Mouse (Mus musculus) WW6 (cell line): Measurements from ENCODE around the gene Ehd2.

Source experiments
- DNase-seq: peaks from one replicate; pipeline ENCODE4 v3.0.0-alpha.2; 2013; ENCODE audit warnings: low read depth, low spot score

Ehd2 gene

DNA sequence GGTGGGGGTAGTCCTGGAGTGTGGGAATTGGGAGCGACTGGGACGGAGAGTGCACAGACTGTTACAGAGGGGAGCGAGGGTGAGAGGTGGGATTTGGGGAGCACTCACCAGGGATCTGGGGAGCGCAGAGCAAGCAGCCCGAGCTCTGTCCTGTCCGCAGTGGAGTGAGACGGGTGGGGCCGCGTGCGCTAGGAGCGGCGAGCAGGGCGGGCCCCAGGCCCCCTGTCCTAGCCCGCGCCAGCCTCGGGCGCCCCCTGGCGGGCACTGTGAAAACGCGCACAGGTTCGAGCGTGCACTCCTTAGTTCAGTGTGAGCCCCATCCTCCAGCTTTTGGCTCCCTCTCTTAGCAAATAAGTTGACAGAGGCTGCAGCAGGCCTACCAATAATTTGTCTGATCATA lies at the start of gene Ehd2:
Gene Ehd2, minus strand, starts transcription at position 256 of the 400 bp plus-strand sequence.
- no peak for DNase-seq

DNA sequence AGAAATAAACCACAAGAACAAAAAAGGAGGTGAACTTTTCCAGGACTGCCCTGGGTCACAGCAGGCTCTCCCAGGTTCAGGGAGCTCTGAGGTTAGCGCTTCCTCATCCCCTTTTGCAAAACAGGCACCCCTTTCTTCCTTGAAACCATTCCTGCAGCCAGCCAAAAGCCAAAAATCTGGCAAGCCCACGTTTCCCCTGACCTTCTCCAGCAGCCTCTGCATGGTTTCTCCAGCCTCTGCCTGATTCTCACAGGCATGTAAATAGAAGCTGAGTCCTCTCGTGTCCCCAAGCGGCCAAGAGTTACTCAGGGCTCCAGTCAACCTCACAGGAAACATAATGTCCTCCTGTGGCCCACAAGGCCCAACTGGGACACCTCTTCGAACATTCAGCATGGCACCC lies 48.0 kb upstream of the Ehd2 start:
- DNase-seq = no peak

DNA sequence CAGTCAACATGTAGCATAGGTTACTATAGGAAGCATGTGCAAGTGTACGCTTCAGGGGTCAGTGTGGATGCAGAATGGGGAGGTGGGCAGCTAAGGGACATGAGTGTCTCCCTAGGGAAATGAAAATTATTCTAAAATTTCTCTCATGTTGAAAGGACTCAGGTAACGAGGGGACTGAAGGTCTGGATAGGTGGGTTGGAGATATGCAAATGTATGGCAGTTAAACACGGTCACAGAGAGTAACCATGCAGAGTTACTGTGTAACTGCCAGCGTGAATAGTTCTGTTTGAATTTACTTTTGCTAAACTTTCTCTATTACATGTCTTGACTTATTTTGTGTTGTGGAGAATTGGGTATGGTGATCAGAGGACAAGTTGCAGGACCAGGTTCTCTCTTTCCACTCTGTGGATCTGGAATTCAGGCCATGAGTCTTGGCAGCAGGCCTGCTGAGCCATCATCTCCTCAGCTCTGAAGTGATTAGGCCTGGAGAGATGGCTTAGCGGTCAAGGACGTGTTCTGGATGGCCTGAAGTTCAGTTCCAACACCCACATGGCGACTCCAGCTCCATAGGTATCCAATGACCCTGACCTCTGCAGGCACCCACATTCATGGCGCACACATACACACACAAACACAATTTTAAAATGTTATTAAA lies 47.3 kb upstream of the Ehd2 start:
- no peak for DNase-seq

DNA sequence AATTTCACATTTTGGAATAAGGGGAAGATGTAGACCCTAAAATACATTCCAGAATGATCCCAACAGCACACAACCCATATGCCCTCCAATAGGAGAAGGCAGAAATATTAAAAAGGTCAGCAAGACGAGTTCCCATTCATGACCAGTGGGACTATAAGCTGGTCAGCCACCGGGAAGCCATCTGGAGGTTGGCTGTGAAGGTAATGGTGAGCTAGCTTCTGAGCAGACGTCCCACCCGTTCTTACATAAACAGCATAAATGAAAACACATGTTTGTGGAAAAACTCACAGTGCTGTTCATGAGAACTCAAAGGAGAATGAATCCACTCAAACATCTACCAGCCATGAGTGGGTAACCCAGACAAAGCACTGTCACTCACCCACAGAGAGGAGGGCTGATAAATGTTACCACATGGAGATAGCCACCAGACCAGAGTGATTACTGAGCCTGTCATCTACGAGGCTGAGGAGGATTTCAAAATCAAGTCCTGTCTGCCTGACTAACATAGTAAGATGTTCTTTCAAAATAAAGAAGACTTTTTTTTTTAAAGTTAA lies 46.4 kb upstream of the Ehd2 start:
- no peak for DNase-seq

DNA sequence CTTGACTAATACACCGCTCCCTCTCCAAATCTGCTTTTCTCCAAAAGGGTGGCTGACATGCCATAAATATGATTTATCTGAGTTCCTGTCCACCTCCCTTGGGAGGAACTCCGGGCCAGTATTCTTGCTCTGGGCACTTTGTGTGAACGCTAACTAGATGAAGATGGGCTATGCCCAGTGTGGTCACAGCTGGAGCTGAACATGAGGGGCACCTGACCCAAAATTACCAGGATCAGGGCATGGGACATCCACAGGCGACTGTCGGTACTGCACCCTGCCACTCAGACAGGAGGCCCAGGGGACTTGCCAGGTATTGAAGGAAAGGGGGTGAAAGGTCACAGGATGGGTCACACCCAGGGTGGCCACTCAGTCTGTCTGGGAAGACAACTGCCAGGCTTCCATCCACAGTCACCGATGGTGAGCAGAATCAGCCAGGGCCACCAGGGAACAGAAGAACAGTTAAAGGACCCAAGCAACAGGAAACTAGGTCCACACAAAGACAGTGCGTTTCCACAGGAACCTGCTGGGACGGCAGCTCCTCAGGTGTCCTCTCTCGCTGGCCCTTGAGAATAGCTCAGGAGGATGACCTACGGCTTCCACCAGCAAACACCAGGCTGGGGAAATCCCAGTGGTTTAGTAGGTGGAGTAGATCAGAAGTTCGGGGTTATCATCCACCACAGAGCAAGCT lies 45.4 kb upstream of the Ehd2 start:
- no peak for DNase-seq

DNA sequence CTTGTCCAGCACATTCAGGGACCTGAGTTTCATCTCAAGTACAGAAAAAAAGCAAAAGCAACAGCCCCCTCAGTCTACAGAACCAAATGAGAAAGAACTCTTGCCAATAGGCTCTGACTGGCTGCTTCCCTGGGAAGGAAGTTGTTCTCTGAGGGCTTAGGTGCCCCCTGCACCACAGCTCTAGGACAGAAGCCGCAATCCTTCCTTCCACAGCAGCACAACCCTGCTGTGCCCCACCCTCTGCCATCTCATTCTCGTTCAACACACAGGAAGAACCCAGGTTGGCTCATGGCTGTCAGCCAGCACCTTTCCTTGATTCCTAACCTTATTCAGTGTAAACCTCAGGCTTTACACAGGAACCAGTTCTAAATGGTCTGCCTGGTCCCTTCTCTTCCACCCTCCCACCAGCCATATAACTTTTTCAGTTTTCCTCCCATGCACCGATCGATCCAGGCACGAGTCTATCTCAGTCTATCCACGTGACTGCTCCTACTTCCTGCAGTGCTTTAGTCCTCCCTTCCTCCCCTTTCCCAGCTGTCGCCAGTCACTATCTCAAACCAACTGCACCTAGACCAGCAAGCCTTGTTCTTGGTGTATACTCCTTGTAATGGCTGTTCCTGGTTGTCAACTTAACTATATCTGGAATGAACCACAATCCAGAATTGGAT lies 44.2 kb upstream of the Ehd2 start:
- DNase-seq = no peak

DNA sequence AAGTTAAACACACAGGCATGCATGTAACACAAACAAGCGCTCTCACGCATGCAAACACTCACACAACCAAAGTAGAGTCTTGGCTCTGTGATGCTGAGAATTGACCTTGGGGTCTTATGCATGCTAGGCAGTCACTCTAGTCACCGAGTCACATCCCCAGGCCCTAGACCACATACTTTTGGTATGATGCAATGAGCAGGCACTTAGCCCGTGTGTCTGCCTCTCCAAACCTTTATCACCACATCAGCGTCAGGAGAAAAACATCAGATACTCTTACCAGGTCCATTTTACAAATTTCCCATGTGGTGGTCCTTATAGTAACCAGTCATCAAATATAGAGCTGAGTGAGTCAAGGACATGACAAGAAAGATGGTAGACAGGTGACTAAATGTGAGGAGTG lies 43.3 kb upstream of the Ehd2 start:
- no peak for DNase-seq

DNA sequence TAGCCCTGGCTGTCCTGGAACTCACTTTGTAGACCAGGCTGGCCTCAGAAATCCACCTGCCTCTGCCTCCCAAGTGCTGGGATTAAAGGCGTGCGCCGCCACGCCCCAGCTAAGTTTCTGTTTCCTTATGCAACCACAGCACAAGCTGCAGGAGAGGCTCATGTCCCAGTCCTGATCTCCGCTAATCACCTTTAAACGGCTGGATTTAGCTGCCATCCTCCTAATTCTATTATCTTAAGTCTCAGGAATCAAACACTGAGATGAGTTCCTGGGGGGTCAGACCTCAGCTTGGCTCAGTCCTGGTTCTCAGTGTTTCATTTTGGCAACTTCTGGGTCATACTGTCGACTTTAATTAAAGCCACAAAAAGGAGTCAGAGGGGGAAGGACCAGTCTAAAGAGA lies 42.3 kb upstream of the Ehd2 start:
- DNase-seq = no peak

DNA sequence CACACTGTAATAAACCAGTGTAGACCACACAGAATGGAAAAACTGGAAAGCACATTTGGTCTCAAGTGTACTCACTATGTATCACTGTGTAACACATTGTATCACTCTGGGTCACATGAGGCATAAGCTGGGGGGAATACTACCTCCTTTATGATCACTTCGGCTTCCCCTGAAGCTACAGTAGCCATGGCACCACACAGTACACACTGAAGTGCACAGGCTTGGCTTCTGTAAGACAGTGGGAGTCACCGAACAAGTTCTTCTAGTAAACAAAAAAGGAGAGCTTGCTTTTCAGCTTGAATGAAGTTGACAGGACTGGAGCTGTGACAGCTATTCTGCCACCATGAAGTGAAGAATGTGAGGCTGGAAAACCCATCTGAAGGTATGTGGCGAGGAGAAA lies 37.7 kb upstream of the Ehd2 start:
- no peak for DNase-seq

DNA sequence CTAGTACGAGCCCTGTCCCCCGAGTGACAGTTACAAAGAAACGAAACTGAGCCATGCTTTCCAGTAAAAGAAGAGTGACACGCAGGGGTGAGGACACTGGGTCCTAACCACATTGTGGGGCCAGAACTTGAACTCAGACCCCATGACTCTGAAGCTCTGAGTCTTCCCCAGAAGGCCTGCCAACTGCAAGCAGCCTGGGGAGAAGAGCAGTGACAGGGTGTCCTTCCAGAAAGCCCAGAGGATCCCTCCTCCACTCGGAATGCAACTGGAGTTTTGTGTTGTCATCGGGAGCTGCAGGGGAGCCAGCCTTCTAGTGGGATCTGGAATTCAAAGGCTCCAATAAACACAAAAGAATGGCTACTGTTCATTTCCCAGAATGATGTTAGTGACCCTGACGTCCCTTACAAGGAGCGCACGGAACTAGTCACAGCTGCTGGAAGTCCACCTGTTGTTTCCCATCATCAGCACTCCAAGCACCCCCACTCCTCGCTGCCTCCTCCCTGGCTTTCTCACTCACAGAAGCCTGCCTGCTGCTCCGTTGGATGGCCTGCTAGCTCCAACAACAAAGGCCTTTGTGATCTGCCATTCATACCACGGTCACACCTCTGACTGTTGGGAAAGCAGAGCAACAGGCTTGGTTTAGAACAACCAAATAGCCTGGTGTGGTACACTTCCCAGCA lies 37.0 kb upstream of the Ehd2 start:
- peak; percentile 24 for DNase-seq

DNA sequence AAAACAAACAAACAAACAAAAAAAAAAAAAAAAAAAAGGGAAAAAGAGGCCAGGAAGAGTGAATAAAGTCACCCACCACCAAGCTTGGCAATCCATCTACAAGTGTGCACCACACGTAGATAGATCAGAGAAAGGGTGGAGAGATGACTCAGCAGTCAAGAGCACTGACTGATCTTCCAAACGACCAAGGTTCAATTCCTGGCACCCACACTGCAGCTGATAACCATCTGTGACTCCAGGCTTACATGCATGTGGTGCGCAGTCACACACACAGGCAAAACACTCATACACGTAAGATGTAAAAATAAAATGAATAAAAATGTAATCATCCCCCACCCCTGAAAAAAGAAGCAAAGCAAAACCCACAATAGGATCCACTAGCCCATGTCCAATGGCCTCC lies 35.7 kb upstream of the Ehd2 start:
- no peak for DNase-seq

DNA sequence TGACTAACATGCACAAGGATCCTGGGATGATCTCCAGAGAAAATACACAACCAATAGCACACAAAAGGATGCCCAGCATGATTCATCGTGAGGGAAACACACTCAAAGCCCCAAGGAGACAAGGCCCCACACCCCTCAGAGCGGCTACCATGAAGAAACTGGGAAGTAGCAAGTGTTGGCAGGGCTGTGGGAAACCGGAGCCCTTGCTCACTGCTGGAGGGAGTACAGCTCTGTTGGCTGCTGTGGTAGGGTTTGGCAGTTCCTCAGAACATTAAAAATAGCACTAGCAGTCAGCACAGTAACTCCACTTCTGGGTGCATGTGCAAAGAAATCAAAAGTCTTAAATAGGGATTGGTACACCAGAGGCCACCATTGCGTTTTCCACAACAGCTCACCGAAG lies 34.8 kb upstream of the Ehd2 start:
- no peak for DNase-seq

DNA sequence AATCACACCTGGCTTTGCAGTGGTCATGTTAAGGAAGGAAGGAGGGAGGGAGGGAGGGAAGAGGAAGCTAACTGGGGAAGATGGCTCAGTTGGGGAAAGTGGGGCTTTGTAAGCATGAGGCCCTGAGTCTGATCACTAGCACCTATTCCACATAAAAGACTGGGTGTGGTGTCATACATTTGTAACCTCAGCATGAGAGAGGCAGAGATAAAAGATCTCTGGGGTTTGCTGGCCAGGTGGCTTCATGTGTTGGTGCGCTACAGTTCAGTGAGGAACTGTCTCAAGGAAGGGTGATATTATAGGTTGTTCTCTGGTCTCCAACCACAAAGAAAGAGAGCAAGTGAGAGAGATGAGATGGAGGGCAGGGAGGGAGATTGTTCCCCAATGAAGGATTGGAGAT lies 34.3 kb upstream of the Ehd2 start:
- DNase-seq = no peak

DNA sequence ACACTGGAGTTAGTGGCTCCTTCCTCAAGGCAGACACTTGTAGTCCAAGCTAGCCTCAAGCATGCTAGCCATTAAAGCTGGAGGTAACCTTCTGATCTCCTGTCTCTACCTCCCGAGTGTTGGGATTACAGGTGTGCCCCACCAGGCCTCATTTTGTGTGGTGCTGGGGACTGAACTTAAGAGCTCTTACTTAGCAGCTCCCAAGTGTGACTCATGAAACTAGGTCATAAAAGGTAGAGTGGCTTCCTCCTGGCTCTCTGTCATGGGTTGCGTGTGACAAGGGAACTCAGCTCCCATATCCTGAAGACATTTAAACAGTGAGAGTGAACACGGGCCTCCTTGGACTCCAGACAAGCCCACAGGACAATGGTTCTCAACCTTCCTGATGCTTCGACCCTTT lies 26.4 kb upstream of the Ehd2 start:
- DNase-seq = no peak

DNA sequence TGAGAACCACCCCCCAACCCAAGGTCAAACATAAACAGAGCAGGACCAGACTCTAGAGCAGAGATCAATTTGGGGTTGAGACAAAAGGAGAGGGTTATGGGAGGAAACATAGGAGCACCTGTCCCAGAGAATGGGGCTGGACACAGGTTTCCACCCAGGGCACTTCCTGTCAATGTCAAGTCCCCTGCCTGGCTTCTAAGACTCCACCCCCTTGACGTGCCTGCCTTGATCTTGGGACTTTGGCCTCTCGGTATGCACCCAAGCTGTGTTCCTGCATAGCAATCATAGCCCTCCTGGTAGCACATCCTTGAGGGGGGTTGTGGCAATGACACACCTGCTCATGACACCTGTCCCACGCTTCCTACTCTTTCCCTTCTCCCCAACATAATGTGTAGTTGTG lies 25.8 kb upstream of the Ehd2 start:
- DNase-seq = no peak

DNA sequence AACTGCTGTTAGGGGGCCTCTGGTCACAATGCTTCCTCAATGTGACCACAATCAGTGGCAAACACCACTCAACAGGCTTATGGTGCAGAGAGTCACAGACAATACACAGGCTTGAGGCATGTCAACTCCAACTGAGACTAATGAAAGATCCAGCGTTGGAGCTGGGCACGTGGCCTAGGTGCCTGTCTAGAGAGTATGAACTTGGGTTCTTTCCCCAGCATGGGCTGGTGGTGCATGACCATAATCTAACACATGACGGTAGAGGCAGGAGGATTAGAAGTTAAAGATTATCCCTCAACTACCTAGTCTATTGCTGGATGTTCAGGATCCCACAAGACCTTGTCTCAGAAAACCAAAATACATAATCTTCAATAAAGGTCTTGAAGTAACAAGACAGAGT lies 24.4 kb upstream of the Ehd2 start:
- no peak for DNase-seq

DNA sequence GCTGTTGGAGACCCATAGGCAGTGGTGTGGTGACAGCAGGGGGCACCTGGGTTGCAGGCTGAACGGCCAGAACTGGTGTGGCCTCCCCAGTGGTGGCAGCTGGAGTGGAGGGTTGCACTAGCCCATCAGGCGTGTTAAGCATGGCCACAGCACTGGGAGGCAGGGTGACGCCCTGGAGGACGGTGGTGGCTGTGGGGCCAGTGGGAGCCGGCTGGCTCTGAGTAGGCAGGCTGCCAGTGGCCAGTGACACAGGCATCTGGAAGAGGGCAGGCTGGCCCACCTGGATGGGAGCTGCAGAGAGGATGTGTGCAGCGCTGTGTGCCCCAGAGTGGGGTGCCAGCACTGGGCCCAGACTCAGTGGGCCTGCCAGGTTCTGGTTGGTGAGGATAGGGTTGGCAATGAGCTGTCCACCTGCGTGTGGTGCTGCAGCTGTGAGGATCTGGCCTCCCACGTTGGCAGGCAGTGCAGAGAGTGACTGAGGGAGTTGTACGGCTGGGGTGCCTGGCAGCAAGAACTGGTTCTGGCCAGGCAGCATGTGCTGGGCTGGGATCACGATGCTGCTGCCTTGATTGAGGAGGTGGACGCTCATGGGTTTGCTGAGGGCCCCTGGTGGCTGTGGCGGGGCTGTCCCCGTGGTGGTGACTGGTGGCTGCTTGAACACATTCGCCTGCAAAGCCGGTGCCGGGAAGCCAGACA lies 20.4 kb upstream of the Ehd2 start:
- no peak for DNase-seq

DNA sequence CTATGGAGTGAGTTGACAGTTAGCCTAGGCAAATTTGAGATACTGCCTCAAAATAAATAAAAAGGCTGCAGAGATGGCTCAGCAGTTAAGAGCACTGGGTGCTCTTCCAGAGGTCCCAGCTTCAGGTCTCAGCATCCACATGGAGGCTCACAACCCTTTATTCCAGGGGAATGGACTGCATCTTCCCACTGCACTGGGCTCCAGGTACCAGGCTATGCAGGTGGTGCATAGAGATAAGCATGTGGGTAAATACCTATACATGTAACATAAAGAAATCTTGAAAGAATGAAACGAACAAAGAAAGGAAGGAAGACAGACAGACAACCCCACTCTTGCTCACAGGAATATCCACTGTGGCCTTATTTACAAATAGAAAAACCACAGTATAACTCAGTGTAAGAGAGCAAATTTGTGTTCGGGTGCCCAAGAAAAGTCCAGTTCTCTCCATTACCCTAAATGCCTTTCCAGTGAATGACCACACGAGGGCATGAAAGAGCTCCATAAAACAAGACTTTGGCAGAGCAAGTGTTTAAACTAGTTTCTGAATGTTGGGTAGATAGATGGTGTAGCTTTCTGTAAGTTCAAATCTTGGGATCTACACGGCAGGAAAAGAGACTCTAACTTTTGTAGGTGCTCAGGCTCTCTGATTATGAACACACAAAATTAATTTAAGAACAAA lies 15.5 kb upstream of the Ehd2 start:
- DNase-seq = no peak

DNA sequence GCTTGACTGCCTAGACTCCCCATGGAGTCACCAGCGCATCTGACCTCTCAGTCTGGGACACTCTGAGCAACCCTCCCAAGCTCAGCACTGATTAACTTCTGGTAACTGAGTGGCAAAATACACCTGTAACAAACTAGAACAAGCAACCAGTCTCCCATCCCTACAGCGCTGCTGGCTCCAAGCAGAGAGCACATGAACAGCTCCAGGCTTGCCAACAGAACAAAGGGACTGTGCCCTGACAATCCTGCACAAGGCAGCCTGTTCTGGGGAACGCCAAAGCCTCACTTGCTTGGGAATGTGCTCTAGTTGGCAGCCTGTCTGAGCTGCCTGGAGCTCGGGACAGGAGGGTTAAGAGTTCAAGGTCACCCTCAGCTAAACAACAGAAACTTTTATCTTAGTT lies 14.2 kb upstream of the Ehd2 start:
- DNase-seq = no peak

DNA sequence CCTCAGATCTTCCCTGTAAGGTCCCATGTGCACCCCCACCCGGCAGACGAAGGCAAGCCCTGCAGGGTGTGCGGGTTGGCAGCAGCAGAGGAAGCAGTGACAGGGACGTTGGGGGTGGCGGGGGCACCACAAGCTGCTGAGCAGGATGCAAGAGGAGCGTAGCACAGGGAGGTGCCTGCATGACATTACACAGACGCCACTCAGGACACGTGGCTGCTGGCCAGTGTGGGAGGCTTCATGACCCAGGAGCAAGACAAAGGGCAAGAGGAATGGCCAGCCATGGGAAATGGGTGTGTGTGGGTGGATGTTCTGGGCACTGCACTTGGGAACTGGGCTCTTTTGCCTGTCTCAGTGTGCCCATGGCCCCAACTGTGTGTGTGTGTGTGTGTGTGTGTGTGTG lies 12.9 kb upstream of the Ehd2 start:
- DNase-seq = no peak

DNA sequence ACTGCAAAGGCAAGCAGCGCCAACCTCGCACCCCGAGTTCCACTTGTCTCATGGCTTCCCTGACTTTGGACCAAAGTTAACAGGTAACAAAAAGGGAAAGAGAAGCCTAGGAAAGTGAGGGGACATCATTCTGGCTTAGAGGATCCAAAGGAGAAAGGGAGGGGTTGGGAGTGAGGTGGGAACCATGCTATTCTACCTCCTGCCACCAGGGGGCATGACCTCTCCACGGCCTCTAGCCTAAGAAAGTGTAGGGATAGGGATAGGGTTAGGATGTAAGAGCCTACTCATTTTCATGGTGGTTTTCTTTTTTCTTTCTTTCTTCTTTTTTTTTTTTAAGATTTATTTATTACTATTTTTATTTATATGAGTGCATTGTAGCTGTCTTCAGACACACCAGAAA lies 8.5 kb upstream of the Ehd2 start:
- DNase-seq = no peak
